Mouse (Mus musculus) left cerebral cortex, adult 9 months (tissue): Measurements from ENCODE around the gene AC109138.7.

Source experiments
- DNase-seq, 2 experiments: peaks; one replicate each; pipeline ENCODE4 v3.0.0; 2022; ENCODE audit warnings: low spot score in 2 of 2

The AC109138.7 gene

DNA sequence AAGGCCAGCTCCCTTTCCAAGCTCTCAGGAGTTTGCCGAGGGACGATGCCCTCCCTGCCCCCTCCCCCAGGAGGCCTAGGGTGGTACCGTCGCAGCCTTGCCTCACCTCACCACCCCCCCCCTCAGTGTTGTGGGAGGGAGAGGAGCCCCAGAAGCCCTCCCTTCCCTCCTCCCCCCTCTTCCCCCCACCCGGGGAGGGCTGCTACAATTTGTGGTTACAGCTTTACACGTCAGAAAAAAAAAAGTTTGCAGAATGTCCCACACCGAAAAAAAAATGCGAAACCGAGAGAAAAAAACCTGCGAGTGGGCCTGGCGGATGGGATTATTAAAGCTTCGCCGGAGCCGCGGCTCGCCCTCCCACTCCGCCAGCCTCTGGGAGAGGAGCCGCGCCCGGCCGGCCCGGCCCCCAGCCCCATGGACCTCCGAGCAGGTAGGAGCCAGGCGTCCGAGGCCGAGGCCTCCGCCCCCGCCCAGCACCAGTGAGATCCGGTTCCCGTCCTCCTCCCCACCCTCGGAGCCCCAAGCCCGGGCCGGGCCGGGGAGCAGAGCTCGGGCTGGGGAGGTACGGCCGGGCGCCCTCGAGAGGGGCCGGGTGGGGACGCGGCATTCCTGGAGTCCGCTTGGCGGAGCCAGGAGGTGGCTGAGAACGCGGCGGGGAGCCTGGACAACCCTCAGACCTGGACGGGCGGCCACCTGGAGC, at the start of gene AC109138.7, which contains the start of gene Clcf1:
Gene AC109138.7, plus strand, starts transcription at position 287 of the 700 bp plus-strand sequence.
Gene Clcf1, plus strand, starts transcription at position 168 of the 700 bp plus-strand sequence.
- no peak for DNase-seq

DNA sequence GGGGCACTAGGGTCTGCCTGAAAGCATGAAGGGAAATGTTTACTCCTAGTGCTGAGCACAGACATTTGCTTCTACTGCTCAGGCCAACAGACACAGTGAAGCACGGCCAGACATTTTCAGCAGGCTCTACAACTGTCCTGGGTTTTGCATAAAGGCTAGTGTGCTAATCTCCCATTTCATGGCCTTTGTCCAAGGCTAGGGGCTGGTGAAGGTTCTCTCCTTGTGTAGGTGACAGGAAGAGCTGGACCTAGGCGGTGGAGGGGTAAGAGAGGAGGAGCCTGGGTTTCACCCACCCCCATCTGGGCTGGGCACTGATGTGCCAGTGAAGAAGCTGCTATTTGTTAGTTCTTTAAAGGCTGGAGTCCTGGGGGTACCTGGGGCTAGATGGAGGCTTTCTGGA, 49.4 kb upstream of the AC109138.7 start:
- DNase-seq, result no peak

DNA sequence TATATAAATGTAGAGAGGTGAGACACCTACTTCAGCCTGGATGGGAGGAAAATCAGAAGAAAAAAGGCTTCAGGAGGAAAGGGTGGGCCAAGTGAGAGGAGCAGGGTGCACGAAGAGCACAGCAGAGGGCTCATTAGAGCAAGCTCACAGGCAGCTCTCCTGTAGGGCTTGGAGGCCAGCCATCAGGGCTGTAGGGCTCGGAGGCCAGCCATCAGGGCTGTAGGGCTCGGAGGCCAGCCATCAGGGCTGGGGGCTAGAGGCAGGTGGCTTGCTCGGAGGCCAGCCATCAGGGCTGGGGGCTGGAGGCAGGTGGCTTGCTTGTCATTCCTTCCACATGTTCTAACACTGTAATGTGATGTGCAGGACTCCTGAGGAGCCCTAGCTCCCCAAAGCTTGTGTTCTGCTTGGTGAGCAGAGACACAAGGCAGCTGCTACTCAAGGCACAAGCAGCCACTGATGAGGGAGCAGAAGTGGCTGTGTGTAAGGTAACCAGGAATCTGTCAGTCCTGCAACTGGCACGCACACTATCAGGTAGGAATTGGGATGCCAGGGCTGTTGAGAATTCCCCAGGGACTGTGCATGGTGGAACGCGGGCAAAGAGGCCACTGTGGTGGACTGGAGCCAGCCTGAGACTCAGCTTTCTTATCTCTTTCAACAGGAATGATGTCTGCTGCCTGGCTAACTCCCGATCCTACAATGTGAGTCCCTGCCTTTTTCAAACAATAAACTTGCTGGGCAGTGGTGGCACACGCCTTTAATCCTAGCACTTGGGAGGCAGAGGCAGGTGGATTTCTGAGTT, 47.3 kb upstream of the AC109138.7 start:
- no peak for DNase-seq

DNA sequence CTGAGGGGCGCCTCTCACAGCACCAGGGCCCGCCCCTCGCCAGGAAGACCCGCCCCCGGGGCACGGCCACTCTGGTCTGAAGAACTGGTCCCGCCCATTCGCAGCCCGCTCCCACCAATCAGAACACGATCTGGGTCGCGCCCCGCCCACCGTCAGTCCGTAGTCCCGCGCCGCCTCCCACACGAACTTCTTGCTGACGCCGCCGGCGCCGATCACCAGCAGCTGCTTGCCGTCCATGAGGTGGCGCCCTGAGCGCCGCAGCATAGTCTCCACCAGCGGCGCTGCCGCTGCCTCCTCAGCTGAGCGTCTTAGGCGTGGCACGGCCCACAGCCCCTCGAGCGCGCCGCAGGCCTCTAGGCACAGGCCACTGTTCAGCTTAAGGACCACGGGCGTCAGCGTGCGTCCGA, 44.8 kb upstream of the AC109138.7 start:
- DNase-seq, result peak; percentile 98 to 100

- DNase-seq, result no peak
Measured at GRCm38 (mm10) chr19:4169810-4170209, 44.3 kb upstream of the AC109138.7 start.

GRCm38 (mm10) chr19:4170723-4171392, 43.3 kb upstream of the AC109138.7 start:
- DNase-seq, result no peak

GRCm38 (mm10) chr19:4171393-4172290, 42.5 kb upstream of the AC109138.7 start:
- no peak for DNase-seq

- DNase-seq, result no peak
Measured at GRCm38 (mm10) chr19:4172925-4173324, 41.2 kb upstream of the AC109138.7 start.

DNA sequence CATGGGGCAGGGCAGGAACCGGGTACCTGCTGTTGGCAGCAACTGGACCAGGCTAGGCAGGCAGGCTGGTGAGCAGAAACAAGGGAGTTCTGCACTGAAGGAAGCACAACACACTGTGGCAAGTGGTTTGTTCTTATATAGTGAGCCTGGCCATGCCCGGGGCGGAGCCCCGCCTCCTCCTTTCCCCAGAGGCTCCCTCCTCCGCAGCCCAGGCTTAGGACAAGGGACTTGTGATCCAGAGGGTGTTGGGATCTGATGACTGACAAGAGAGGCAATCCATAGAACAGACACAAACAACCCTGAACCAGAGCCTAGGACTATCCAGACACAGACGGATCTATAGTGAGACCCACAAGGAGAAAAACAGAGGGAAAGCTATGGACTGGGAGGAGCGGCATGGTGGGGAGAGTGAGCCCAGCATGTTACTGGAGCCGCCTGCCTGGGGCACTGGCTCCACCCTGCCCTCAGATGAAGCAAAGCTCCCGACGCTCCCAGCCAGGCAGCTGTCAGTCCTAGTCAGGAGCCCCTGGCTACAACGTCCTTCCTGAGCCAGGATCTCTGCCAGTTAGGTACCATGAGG, 38.7 kb upstream of the AC109138.7 start, which contains the start of gene Carns1:
Gene Carns1, minus strand, starts transcription at position 112 of the 580 bp plus-strand sequence.
- DNase-seq, result peak in 1 of 2 experiments; percentile 53

DNA sequence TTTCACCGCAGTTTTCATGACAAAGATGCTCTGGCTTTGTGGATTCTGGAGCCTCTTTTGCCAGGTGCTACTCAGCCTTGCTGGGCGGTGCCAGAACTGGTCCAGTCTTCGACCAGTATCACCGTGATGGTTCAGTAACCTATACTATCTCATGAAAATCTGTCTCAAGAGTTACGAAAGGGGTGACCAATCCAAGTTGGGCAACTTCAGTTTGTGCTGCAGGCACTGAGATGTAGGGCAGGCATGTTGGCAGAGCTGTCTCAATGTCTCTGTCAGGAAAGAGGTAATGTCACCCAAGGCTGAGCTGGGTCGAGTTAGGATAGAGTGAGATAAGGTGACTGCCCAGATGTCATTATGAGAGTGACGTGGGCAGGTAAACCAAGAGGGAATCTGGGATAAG, 33.7 kb upstream of the AC109138.7 start:
- no peak for DNase-seq

DNA sequence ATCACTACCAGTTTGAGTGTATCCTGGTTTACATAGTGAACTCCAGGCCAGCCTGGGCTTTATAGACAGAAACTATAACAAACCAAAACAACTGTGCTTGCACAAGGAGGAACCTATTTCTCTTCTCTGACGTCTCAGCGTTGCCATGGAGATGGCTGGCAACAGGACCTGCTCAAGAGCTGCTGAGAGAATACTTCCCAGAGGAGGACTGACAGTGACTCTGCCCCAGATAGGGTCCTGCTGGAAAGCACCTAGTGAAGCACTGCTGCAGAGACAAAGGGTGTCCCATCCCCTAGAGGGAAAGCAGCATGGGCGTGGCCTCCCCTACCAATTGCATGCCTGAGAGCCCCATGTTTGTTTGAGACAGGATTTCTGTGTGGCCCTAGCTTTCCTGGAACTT, 32.3 kb upstream of the AC109138.7 start:
- peak in 1 of 2 experiments; percentile 83 for DNase-seq

- no peak for DNase-seq
Measured at GRCm38 (mm10) chr19:4183689-4184088, 30.5 kb upstream of the AC109138.7 start.

DNA sequence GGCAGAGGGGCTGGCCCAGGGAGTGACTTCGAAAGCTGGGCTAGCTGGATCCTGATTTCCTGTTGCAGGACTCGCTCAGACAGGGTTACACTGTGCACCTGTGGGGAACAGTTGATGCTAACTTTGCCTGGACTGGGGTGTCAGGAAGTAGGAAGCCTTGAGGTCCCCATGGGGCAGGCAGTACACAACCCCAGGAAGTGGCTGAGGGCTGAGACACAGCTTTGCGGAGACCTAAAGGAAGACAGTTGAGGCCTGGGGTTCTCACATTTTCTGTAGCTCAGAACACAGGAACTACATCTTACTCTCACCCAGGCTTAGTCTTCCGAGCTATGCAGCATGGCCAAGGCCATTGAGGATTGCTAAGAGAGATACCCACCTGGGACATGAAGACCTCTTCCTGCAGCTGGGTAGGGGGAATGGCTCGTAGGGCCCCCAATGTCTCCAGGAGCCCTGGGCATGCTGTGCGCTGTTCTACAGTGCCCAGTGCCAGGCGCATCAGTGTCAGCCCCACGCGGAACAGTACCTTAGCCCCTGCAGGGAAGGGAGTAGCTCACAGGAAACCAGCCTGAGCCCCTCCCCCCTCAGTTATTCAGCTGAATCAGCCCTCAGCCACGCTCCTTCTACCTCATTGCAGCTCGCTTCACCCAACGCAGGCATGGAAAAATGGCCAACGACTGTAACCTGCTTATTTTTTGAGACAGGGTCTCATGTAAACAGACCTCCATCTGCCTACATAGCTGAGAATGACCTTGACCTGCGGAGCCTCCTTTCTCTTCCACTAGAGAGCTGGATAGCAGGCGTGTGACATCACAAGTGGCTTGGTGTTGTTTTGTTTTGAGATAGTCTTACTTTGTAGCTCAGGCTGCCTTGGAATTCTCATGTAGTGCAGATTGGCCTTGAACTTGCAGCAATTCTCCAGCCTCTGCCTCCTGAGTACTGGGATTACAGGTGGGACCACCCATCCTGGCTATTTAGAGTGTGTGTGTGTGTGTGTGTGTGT, 28.9 kb upstream of the AC109138.7 start:
- DNase-seq, result no peak

- DNase-seq, result no peak
Measured at GRCm38 (mm10) chr19:4187303-4187702, 26.9 kb upstream of the AC109138.7 start.

DNA sequence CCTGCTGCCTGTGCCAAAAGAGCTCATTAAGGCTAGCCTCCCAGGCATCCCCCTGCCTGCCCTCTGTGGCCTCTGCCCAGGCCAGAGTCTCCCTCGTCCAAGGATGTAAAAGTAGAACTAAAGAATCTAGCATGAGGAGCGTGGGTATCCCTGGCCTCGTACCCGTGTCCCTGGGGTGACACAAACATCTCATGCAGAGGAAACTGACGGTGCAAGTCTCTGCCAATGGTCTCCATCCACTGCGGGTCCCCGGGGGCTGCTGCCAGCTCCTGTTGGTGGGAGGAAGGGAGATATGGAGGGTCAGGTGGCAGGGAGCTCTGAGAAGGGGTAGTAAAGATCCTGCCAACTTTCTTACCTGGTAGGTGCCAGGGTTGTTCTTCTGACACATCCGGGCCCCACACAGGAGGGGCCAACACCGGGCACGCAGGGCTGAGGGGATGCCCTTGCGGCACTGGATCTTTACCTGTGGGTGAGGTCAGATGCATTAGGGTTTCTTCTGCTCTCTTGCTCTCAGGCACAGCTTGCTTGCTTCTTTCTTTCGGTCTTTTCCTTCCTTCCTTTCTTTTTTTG, 25.0 kb upstream of the AC109138.7 start:
- no peak for DNase-seq

GRCm38 (mm10) chr19:4190831-4191334, 23.3 kb upstream of the AC109138.7 start, which contains the start of gene Tbc1d10c:
Gene Tbc1d10c (minus strand): TSS chr19:4191284.
- DNase-seq, result no peak

DNA sequence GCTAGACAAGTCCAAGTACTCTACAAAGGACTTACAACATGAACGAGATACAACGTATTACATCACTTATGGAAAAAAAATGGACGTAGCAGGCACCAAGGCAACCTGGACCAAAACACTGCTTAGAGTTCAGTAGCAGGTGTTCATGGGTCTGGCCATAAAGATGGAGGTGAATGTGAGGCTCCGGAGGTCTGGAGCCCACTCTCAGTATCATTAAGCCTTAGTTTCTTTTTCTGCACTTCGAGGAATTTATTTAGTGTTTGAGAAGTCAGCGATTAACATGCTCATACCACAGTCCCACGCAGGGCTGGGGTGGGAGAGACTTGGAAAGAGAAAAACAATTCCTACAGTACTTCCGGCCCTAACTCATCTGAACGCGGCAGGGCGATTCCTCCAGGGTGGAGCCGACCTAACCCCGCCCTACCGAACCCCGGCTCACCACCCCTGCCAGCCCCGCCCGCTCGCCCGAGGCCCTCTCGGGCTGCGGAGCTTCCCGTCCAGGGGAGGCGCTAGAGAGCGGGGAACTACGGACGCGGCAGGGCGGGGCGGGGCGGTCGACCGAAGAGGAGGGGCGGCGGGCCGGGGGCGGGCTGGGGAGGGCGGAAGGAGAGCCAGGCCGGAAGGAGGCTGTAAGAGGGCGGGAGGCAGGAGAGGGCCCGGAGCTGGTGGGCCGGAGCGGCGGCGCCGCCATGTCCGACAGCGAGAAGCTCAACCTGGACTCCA, 22.5 kb upstream of the AC109138.7 start, which contains the start of gene Ppp1ca:
Gene Ppp1ca, plus strand, starts transcription at position 538 of the 723 bp plus-strand sequence.
- DNase-seq, result peak in 1 of 2 experiments; percentile 91
